Mouse (Mus musculus): ENCODE measurements around the gene Arl4c.

DNA sequence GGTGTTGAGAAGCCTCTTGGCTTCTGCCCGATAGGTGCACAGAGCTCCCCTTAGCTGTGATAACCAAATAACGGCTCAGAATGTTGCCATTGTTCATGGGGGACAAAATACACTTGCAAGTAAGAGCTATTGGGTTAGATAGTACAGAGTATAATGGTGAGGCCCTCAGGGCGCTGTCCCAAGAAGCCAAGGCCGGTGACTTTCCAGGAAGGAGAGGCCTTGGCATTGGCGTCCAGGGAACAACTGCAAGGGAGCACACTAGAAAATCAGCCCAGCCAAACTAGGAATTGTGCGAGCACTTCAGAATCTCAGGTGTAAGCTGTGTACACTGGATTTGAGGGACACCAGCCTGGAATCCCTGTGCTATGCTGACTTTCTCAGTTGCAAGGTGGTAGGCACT is 11.4 kb downstream of the Arl4c start:
- TF ChIP-seq POLR2A (IDR thresholded peaks at IDR 0.05; ENCODE audit: extremely low read depth, insufficient read depth, low read length) = no peak
- TF ChIP-seq CTCF (IDR thresholded peaks at IDR 0.05; ENCODE audit: low read depth, low read length) = no peak
